Mouse (Mus musculus): ENCODE data around the gene Lgals1. TPM values are rescaled to one million over a fixed set of nuclear protein-coding genes. Genes with fewer than 3 reads are reported as not detected.

Gene Lgals1
- polyA plus RNA-seq, 1 experiment from 2014 or later, result 1,059 TPM

DNA sequence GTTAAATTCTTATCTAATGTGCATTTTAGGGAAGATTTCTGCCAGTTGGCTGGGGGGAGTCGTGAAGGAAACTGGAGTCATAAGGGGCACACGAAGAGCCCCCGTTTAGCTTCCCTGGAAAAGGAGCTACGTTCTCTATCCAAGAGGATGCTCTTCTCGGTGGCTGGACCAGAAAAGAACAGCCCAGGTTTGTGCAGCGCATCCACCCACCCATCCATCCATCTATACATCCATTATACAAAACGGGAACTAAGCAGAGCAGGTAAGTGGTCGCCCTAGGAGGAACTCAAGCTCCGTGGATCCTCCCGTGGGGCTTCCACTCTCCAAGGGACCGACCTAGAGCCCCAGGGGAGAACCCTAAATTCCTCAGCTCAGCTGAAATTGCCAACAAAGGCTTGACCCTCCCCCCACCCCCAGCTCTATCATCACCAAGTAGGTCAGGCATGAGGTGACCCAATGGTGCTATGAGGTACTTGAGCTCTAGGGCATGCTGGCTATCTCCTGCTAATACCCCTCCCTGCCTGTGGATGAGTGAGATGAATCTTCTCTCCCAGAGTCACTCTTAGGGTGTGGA lies 21.7 kb downstream of the Lgals1 start:
- Histone ChIP-seq H3K36me3 (no peaks in the 10 kb centered on the region), H3K27ac (no peak overlapping the region), H3K4me1 (replicated peaks) (peaks cover 8% of the 10 kb centered on the region), H3K9ac (peak overlapping the region; percentile 48), H3K4me3 (replicated peaks) (peak overlapping the region; percentile 44), H3K4me2 (replicated peaks) (peak overlapping the region; percentile 91), H3K9me3 (no peaks in the 10 kb centered on the region), H3K27me3 (replicated peaks) (no peaks in the 10 kb centered on the region)
- no peak; the same call in 1 of the 2 replicates for ATAC-seq
- WGBS, result 9% methylated on average over 11 of the region's 11 CpGs

GRCm38 (mm10) chr15:78948883-78949282 lies 22.4 kb downstream of the Lgals1 start:
- Histone ChIP-seq H3K4me3 (replicated peaks) (no peak overlapping the region), H3K9ac (no peak overlapping the region), H3K4me1 (replicated peaks) (peaks cover 8% of the 10 kb centered on the region), H3K27ac (no peak overlapping the region), H3K27me3 (replicated peaks) (no peaks in the 10 kb centered on the region), H3K4me2 (replicated peaks) (no peak overlapping the region), H3K36me3 (no peaks in the 10 kb centered on the region), H3K9me3 (no peaks in the 10 kb centered on the region)
- WGBS, result 92% methylated on average over 3 of the region's 3 CpGs
- ATAC-seq, result no peak

DNA sequence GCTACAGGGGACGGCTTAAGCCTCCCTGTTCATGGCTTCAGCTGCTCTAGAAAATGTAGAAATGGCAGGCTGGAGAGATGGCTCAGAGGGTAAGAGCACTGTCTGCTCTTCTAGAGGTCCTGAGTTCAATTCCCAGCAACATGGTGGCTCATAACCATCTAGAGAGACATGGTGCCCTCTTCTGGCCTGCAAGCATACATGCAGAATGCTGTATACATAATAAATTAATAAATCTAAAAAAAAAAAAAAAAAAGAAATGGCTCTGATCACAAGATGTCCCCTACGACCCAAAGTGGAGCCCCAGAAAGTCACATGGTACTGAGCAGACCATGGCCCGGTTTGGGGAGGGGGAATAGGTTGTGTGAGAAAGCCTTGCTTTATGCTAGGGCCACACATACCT lies 29.1 kb downstream of the Lgals1 start:
- WGBS, result 78% methylated on average over 3 of the region's 3 CpGs
- Histone ChIP-seq H3K9ac (no peak overlapping the region), H3K27me3 (replicated peaks) (no peaks in the 10 kb centered on the region), H3K4me3 (replicated peaks) (no peak overlapping the region), H3K36me3 (no peaks in the 10 kb centered on the region), H3K4me1 (replicated peaks) (0 out of 2 replicates have a peak, but pooled peaks cover 12% of the 10 kb centered on the region), H3K4me2 (replicated peaks) (no peak overlapping the region), H3K27ac (no peak overlapping the region), H3K9me3 (no peaks in the 10 kb centered on the region)
- ATAC-seq, result no peak

DNA sequence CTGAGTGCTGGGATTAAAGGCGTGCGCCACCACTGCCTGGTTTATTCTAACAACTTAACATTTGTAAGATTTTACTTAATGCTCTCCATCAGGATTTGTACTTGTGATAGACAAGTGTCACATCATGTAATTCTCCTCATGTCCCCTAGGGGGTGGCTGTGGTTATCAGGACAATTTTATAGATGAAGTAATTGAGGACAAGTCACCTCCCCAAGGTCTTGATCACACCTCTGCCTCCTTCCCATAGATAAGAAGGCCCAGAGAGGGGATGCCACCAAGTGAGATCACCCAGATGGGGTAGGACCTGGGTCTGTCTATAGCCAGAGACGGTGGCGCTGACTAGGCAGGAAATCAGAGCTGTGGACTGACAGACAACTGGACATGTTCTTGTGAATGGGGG lies 29.8 kb downstream of the Lgals1 start:
- H3K4me3 ChIP-seq (replicated peaks), result no peak overlapping the region
- H3K9ac ChIP-seq, result no peak overlapping the region
- H3K27ac ChIP-seq, result no peak overlapping the region
- no peaks in the 10 kb centered on the region for H3K9me3 ChIP-seq
- ATAC-seq, result no peak
- H3K4me2 ChIP-seq (replicated peaks), result no peak overlapping the region
- H3K4me1 ChIP-seq (replicated peaks), result 0 out of 2 replicates have a peak, but pooled peaks cover 12% of the 10 kb centered on the region
- no peaks in the 10 kb centered on the region for H3K36me3 ChIP-seq
- H3K27me3 ChIP-seq (replicated peaks), result no peaks in the 10 kb centered on the region
- 73% methylated on average over 4 of the region's 4 CpGs for WGBS

- no peak overlapping the region for H3K9ac ChIP-seq
- H3K4me3 ChIP-seq (replicated peaks), result no peak overlapping the region
- no peaks in the 10 kb centered on the region for H3K9me3 ChIP-seq
- no peak overlapping the region for H3K27ac ChIP-seq
- WGBS, result 59% methylated on average over 15 of the region's 15 CpGs
- H3K4me1 ChIP-seq (replicated peaks), result 0 out of 2 replicates have a peak, but pooled peaks cover 12% of the 10 kb centered on the region
- ATAC-seq, result no peak
- H3K27me3 ChIP-seq (replicated peaks), result no peaks in the 10 kb centered on the region
- H3K4me2 ChIP-seq (replicated peaks), result no peak overlapping the region
- H3K36me3 ChIP-seq, result no peaks in the 10 kb centered on the region
These were observed 30.5 kb downstream of the Lgals1 start for GRCm38 (mm10) chr15:78957021-78957420.

GRCm38 (mm10) chr15:78959537-78959936 lies 33.0 kb downstream of the Lgals1 start:
- no peaks in the 10 kb centered on the region for H3K27me3 ChIP-seq (replicated peaks)
- 71% methylated on average over 11 of the region's 11 CpGs for WGBS
- H3K4me3 ChIP-seq (replicated peaks), result no peak overlapping the region
- H3K4me2 ChIP-seq (replicated peaks), result 0 out of 2 replicates have a peak overlapping the region, but pooled peaks have one; percentile 4
- H3K4me1 ChIP-seq (replicated peaks), result 0 out of 2 replicates have a peak, but pooled peaks cover 12% of the 10 kb centered on the region
- H3K27ac ChIP-seq, result no peak overlapping the region
- H3K9ac ChIP-seq, result no peak overlapping the region
- peak; percentile 68 for ATAC-seq
- no peaks in the 10 kb centered on the region for H3K9me3 ChIP-seq
- no peaks in the 10 kb centered on the region for H3K36me3 ChIP-seq

DNA sequence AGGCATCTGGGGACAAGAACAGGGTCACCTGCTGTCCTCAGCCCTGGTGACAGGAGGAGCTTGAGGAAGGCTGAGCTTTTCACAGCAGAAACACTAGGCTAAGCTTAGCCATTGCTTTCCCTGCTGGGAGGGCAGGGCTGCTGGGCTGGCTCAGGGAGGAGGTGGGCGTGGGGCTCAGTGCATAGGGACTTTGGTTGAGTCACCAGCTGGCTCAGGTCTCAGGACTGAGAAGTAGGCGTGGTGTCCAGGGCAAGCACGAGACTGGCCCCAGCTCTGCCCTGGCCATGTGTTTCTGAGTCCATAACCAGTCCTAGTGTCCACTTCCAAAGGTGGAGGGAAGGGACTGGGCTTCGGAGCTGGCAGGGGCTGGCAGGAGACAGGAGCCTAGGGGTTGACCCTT lies 33.6 kb downstream of the Lgals1 start:
- Histone ChIP-seq H3K4me3 (replicated peaks) (no peak overlapping the region), H3K9ac (no peak overlapping the region), H3K4me2 (replicated peaks) (no peak overlapping the region), H3K27ac (no peak overlapping the region), H3K4me1 (replicated peaks) (0 out of 2 replicates have a peak, but pooled peaks cover 12% of the 10 kb centered on the region), H3K27me3 (replicated peaks) (no peaks in the 10 kb centered on the region), H3K36me3 (no peaks in the 10 kb centered on the region), H3K9me3 (no peaks in the 10 kb centered on the region)
- 59% methylated on average over 4 of the region's 4 CpGs for WGBS
- ATAC-seq, result peak; percentile 79

DNA sequence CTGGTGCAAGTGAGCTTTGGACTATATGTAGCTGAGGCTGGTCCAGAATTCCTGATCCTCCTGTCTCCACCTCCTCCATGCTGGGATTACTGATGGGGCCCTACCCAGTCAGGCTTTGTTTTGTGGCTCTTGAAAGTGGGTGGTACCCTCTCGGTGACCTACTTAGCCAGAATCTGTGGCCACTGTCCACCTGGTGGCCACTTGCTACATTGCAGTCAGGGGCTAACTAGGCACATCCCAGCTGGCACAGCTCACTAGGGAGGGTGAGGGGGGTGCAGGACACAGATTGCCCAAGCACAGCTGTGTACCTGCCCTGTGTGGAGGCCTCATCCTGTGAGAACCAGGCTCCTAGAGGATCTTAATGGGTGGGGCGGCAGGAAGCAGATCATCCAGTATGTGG lies 36.4 kb downstream of the Lgals1 start:
- Histone ChIP-seq H3K4me3 (replicated peaks) (no peak overlapping the region), H3K9me3 (no peaks in the 10 kb centered on the region), H3K36me3 (no peaks in the 10 kb centered on the region), H3K4me2 (replicated peaks) (no peak overlapping the region), H3K4me1 (replicated peaks) (0 out of 2 replicates have a peak, but pooled peaks cover 7% of the 10 kb centered on the region), H3K27me3 (replicated peaks) (no peaks in the 10 kb centered on the region), H3K27ac (no peak overlapping the region), H3K9ac (no peak overlapping the region)
- WGBS, result 31% methylated on average over 2 of the region's 2 CpGs
- peak; percentile 42; the same call in 1 of the 2 replicates for ATAC-seq

- Histone ChIP-seq H3K9ac (no peak overlapping the region), H3K27ac (no peak overlapping the region), H3K4me3 (replicated peaks) (no peak overlapping the region), H3K4me2 (replicated peaks) (no peak overlapping the region), H3K4me1 (replicated peaks) (no peaks in the 10 kb centered on the region), H3K27me3 (replicated peaks) (no peaks in the 10 kb centered on the region), H3K9me3 (no peaks in the 10 kb centered on the region), H3K36me3 (no peaks in the 10 kb centered on the region)
- ATAC-seq, result no peak
- WGBS, result 70% methylated on average over 6 of the region's 6 CpGs
These were observed 45.1 kb downstream of the Lgals1 start for GRCm38 (mm10) chr15:78971626-78972025.

DNA sequence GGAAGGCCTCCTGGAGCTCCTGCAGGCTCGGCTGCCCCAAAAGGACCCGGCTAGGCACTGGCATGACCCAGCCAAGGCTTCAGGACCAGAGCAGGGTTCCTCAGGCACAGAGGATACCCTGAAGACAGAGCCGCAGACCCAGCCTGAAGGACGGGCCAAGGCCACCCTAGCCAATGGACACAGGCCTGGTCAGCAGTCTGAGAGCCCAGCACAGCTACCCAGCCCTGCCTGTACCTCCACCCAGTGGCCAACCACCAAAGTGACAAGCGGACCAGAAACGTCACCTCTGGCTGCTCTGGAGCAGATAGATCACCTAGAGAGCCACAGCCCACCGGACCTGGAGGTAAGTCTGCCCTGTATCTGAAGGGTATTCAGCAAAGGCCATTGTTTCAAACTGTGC lies 47.4 kb downstream of the Lgals1 start:
- H3K27me3 ChIP-seq (replicated peaks), result no peaks in the 10 kb centered on the region
- no peak overlapping the region for H3K4me2 ChIP-seq (replicated peaks)
- no peak overlapping the region for H3K27ac ChIP-seq
- no peaks in the 10 kb centered on the region for H3K9me3 ChIP-seq
- peaks cover 9% of the 10 kb centered on the region for H3K4me1 ChIP-seq (replicated peaks)
- H3K4me3 ChIP-seq (replicated peaks), result no peak overlapping the region
- no peak overlapping the region for H3K9ac ChIP-seq
- ATAC-seq, result no peak
- 75% methylated on average over 7 of the region's 7 CpGs for WGBS
- no peaks in the 10 kb centered on the region for H3K36me3 ChIP-seq

DNA sequence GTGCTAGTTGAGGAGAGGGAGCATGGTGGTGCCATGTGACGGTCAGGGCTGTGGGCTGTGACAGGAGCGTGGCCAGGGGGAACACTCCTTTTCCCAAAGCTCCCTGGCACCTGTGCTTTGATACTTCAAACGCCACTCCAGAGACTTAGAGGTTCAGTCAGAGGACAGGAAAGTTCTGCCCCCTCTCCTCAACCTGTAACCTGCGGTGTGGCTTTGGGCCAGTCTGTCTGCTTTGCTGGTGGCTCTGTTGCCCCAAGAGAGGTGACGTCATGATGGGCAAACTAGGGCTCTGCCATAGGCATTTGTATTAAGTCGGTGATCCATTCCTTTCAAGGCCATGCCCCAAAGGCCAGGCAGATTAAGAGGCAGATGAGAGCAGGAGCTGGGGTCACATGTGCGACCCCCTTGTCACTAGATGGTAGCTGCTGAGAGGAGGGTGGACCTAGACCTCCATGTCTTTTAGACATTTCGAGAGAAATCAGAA lies 51.2 kb downstream of the Lgals1 start:
- 90% methylated on average over 8 of the region's 8 CpGs for WGBS
- no peak for ATAC-seq
- H3K27me3 ChIP-seq (replicated peaks), result no peaks in the 10 kb centered on the region

DNA sequence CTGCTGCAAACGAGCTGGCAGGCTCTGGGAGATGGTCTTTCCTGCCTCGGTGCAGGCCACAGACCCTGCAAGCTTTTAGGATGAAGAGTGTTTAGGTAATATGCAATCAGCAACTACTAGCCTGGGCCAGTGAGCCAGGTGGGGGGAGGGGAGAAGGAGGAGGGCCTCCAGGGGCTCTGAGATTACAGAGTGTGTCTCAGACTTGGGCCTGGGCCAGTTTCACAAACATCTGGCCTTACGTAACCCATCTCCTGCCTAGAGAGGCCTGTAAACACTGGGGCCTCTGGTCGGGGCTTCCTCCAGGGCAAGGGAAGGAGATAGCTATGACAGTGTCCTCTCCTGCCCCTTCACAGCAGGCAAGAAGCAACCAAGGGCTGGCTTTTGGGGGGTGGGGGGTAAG lies 52.4 kb downstream of the Lgals1 start:
- Histone ChIP-seq H3K4me2 (replicated peaks) (peak overlapping the region; percentile 22), H3K27ac (peak overlapping the region; percentile 75), H3K9me3 (no peaks in the 10 kb centered on the region), H3K4me3 (replicated peaks) (no peak overlapping the region), H3K9ac (peak overlapping the region; percentile 32), H3K4me1 (replicated peaks) (peaks cover 28% of the 10 kb centered on the region), H3K27me3 (replicated peaks) (no peaks in the 10 kb centered on the region), H3K36me3 (no peaks in the 10 kb centered on the region)
- ATAC-seq, result peak; percentile 38
- WGBS, result 4% methylated on average over 4 of the region's 4 CpGs

More for the DNA sequence above, 51.2 kb downstream of the Lgals1 start:
- H3K9ac ChIP-seq, result no peak overlapping the region
- no peak overlapping the region for H3K4me3 ChIP-seq (replicated peaks)
- H3K9me3 ChIP-seq, result no peaks in the 10 kb centered on the region
- H3K4me1 ChIP-seq (replicated peaks), result peaks cover 24% of the 10 kb centered on the region
- no peak overlapping the region for H3K27ac ChIP-seq
- no peaks in the 10 kb centered on the region for H3K36me3 ChIP-seq
- no peak overlapping the region for H3K4me2 ChIP-seq (replicated peaks)

Measured in intestine, embryonic 15.5 days (tissue).